Mouse (Mus musculus) bone marrow macrophage, adult 2 months (primary cell): ENCODE measurements at regions not wholly inside any gene's neighbourhood (a gene's known extent, or its start where the extent isn't known, plus 50 kb on each side); places are given as distances from the start of the nearest gene placed in this dataset.

Experiments
- CTCF ChIP-seq: IDR thresholded peaks from 2 replicates; pipeline ENCODE4 v1.5.1; 2012; ENCODE audit warnings: low read depth, mild to moderate bottlenecking, low read length, moderate library complexity
- POLR2A ChIP-seq: IDR thresholded peaks from 2 replicates; pipeline ENCODE4 v1.6.1; 2012; ENCODE audit warnings: mild to moderate bottlenecking, low read depth, low read length, borderline replicate concordance

DNA sequence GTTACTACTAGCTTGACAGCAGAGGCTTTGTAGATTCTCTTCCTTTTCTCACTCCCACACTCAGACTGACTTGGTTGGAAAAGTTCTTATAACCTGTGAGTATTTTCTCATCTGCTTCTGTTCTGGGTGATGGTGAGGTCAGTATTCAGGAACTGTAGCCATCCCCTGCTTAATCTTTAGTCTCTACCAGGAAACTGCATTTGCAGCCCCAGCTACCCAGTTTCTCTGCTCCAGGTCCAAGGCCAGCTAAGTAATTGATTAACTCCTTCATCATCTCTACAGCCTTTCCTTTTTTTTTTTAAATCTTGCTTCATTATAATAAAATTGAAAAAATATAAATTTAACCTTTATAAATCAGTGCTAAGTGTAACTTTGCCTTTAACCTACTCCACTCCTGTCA, 1813.7 kb downstream of the 9330182O14Rik start:
- TF ChIP-seq CTCF (no peak), POLR2A (no peak)
